Mouse (Mus musculus): ENCODE measurements around the gene Cdk5r2. TPM values are rescaled to one million over a fixed set of nuclear protein-coding genes. Genes with fewer than 3 reads are reported as not detected.
"Not testable (repeated sequence)": the region's sequence is repeated elsewhere in the genome, so short reads cannot be mapped to it uniquely, and the experiment has no call there.

Cdk5r2 gene
- total RNA-seq (2021) = under 1 TPM; 0.52 to 0.56 TPM
- long read RNA-seq, experiment 1 = 0 reads
- long read RNA-seq, experiment 2, partial matches to known transcripts = 0 of 1 reads
- long read RNA-seq, experiment 2, other reads (novel, unspliced or antisense) = 0 of 1 reads

DNA sequence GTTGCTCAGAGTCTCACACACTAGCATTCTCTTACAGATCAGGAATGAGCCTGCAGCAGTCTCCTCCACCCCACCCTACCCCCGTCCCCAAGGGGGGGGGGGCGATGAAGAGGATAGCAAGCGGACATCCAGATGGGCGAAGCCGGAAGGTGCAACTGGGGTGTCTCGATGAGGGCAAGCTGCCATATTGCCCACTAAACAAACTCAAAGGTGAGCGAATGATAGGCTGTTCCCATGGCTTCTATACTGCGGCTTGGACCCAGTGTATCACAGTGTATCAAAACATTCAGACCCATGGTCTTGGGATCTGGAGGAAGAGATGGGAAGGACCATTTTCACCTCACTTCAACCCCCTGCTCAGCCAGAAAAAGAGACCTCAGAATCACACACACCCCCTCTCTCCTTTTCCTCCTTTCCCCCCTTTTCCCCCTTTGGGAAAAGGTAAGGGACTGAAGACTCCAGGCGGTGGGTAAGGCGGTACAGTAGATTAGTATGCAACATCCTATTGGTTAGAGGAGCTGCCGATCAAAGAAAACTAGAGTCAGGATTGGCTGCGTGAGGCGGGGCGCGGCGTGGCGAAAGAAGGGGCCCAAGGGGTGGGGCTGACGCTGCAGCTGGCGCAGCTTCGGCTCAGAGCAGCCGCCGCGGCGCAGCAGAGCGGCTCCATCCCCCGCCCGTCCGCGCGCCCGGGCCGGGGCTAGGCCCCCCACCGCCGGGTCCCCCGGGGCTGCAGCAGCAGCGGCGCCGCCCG lies at the start of gene Cdk5r2:
Gene Cdk5r2, plus strand, starts transcription at position 629 of the 751 bp plus-strand sequence.
- DNase-seq = peak; percentile 80

- DNase-seq = no peak
These were observed 49.3 kb upstream of the Cdk5r2 start for GRCm38 (mm10) chr1:74805340-74805835.

- DNase-seq = no peak
These were observed 48.9 kb upstream of the Cdk5r2 start for GRCm38 (mm10) chr1:74805843-74806242.

GRCm38 (mm10) chr1:74806360-74807311 lies 48.1 kb upstream of the Cdk5r2 start:
- DNase-seq = no peak

DNA sequence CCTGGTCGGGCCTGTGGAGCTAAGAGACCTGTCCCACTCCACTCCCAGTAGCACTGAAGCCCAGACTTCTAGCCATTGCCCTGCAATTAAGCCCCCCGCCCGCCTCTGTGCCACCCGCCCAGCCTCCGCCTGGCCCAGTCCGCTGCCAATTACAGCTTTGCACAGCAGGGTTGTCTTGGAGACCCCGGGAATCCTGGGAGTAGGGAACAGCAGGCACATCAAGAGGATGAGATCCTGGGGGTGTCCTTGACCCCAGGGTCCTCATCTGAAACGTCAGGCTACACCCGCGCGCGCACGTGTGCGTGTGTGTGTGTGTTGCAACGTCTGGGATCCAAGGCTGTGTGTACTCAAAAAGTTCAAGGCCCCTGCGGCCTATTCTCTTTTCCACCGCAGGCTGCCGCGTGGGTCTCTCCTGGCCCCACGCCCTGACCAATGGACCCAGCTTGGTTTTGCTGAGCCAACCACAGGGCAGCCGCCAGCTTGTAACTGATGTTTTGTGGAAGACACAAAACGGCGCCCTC lies 47.1 kb upstream of the Cdk5r2 start:
- no peak for DNase-seq

DNA sequence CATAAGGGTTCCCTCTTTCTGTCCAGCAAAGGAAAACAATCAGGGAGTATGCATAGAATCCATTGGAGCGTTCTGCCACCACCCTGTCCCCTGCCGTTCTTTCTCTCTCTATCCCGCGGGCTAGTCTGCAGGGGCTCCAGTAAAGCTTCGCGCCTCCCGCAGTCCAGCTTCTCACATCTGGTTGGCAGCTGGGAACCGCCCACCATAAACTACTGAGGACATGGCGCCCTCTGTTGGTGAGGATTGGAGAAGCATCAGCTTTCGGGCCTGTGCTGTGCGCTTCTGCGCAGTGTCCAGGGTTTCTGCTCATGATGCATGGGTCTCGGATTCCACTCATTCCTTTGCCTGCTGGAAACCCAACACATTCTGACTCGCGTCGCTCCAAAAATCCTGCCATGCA lies 46.7 kb upstream of the Cdk5r2 start:
- peak; percentile 93 for DNase-seq

DNA sequence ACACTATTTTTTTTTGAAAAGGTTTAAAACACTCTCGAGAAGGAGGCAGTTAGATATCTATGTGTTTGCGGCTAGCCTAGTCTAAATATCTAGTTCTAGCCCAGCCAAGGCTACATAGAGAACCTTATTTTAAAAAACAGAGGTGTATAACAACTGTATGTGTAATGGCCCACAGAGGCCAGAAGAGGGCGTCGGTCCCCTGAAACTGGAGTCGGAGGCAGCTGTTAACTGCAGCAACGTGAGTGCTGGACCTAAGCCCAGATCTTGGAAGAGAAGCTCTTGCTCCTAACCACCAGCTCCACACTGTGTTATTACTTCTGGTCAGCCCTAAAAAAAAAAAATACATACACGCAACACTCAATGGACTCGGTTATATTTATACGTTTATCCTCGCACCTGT lies 45.7 kb upstream of the Cdk5r2 start:
- no peak for DNase-seq

DNA sequence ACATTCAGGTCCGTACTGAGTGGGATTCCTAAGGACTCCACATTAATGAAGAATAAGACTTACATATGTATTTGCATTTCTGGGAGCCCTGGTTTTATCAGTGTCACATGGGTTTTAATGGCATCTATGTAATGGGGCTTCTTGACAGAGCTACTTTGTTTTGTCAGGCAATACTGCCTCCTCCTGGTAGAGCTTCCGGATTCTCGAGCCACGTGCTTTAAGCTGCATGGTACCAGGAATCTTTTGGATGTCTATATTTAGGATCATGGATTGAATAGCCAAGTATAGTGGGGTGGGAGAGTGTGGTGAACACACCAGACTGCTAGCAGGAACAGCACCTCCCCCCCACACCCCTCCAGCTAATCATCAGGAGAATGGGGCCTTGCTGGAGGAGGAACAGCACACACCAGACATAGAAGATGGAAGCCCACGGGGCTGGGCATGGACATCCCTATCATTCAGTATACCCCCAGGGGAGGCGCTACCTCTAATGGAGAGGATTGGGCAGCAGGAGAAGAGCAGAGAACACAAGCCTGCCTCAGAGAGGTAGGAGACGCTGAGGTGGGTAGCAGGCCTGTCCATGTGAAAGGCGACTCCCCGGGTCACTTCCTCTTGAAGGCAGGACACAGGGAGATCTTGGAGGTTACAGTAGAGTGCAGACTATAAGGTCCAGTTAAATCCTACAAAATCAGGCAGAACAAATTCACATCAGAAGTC lies 39.6 kb upstream of the Cdk5r2 start:
- no peak for DNase-seq

DNA sequence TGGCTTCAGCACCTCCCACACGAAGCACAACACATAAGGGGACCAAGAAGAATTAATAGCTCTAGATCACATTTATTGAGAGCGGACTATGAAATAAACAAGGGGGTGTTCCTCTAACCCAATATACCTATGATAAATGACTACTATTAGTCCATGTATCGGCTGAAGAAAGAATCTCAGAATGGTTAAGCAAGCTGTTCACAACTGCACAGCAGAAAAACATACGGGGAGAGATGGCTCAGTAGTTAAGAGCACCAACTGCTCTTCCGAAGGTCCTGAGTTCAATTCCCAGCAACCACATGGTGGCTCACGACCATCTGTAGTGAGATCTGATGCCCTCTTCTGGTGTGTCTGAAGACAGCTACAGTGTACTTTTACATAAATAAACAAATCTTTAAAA lies 38.8 kb upstream of the Cdk5r2 start:
- not testable (repeated sequence) for DNase-seq

GRCm38 (mm10) chr1:74816612-74817199 lies 38.0 kb upstream of the Cdk5r2 start:
- DNase-seq = peak; percentile 94

- no peak for DNase-seq
These were observed 37.5 kb upstream of the Cdk5r2 start for GRCm38 (mm10) chr1:74817219-74817618.

DNA sequence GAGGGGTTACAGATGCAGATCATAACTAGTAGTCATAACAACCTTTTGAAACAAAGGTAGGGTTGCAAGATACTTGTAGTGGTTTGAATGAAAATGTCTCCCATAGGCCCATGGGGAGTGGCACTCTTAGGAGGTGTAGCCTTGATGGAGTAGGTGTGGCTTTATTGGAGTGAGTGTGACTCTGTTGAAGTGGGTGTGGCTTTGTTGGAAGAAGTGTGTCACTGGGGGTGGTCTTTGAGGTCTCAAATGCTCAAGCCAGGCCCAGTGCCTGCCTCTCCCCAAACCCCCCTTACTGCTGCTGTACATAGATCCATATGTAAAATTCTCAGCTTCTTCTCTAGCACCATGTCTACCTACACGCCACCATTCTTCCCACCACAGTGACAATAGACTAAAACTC lies 36.2 kb upstream of the Cdk5r2 start:
- no peak for DNase-seq

DNA sequence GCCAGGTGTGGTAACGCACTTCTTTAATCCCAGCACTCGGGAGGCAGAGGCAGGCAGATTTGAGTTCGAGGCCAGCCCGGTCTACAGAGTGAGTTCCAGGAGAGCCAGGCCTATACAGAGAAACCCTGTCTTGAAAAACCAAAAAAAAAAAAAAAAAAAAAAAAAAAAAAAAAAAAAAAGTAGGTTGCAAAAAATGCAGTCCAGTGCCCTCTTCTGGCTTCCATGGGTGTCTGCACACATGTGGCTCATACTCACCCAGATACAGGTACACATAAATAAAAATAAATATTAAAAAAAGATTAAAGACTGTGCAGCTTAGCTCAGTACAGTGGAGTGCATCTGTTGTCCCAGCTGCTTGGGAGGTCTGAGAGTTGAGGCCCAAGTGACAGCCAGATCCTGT lies 31.1 kb upstream of the Cdk5r2 start:
- not testable (repeated sequence) for DNase-seq

DNA sequence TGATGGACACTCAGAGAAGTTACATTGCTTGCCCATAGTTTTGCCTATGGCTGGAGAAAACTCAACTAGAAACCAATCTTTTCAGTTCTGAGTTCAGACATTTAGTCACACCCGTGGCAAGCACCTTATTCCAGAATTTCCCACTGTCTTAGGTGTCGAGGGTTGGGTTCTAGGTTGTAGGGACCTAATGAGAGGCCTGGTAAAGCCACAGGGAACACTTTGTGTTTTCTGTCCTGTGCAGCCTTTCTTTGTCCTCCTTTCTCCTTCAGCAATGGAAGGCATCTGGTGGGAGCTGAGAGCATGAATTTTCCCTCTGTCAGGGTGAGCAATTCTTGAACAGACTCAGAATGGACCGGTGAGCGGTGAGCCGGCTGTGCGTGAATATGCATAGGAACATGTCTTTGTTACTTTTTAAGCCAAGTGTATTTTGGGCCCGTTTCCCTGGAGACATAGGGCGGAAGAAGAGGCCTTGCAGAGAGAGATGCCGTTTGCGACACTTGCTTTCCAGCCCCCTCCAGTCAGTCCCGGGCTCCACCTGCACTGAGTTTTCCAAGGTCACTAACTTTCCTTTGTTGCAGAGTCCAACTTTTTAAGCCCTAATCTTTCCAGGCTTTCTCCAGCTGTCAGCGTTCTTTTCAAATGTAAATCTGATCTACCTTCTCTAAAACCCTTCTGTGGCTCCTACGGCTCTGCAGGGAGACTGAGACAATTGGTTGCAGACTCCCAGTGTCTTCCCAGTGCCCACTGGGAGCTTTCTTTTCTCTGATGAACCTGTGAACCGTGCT lies 30.0 kb upstream of the Cdk5r2 start:
- DNase-seq = no peak

DNA sequence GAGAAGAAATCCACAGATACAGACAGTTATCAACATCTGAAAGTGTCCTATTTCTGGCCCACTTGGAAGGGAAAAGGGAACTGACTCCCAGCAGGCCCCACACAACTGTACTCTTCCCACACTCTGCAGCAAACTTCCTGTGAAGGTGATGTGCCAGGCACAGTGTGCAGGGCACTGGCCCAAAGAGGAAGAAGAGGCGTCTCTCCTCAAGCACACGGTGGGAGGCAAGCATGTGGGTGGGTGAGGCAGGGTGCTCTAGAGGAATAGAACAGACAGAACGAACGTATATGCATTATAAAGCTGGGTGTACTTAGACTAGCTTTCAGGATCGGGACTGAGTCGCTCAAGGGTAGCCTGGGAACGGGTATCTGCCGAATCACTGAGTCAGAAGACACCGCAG lies 24.7 kb upstream of the Cdk5r2 start:
- no peak for DNase-seq

DNA sequence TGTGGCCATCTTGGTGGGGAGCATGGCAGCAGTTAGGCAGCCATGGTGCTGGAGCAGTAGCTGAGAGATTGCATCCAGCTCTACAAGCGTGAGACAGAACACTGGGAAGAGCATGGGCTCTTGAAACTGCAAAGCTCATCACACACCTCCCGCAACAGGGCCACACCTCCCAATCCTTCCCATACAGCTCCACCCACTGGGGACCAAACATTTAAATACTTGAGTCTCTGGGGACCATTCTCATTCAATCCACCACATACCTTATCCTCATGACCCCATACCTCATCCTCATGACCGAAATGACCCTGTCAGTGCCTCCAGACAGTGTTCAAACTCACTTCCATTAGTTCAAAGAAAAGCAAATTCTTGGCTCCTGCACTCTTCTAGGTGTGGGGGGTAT lies 21.5 kb upstream of the Cdk5r2 start:
- no peak for DNase-seq

GRCm38 (mm10) chr1:74843090-74843489 lies 11.6 kb upstream of the Cdk5r2 start:
- no peak for DNase-seq

- DNase-seq = no peak
These were observed 8.4 kb upstream of the Cdk5r2 start for GRCm38 (mm10) chr1:74846341-74846740.

GRCm38 (mm10) chr1:74848946-74849345 lies 5.8 kb upstream of the Cdk5r2 start:
- no peak for DNase-seq

DNA sequence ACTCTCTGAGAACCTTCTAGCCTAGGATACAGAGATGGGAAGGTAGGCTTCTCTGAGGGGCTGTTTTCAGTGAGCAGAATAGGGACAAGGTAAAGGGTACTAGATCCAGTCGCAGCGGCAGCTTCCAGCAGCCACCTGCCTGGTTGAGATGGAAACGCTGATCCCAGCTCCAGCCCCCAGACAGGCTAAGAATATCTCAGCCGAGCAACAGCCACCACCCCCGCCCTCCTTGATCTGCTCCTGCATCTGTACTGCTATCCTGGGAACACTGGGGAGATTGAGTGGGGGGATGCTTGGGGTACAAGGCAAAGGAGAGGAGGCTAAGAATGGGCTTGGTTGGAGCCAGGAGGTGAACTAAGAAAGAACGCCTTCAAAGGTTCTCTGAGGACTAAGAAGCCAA lies 4.5 kb upstream of the Cdk5r2 start:
- DNase-seq = no peak
